Mouse (Mus musculus): ENCODE results near the gene Prcc. TPM values are rescaled to one million over a fixed set of nuclear protein-coding genes. Genes with fewer than 3 reads are reported as not detected.

Prcc gene
- 16.8 and 18.9 TPM in 2 replicates for total RNA-seq (2015)
- 18.5 and 22.2 TPM in 2 replicates for total RNA-seq (2017)

- peak; percentile 95 for ATAC-seq (ENCODE audit: poor library complexity, severe bottlenecking)
Measured at GRCm38 (mm10) chr3:87885281-87886003, at the start of gene Prcc. Prcc (minus strand) TSS chr3:87885608.

- no peak for ATAC-seq (ENCODE audit: poor library complexity, severe bottlenecking)
Measured at GRCm38 (mm10) chr3:87935201-87935600, 49.8 kb upstream of the Prcc start.

- no peak for ATAC-seq (ENCODE audit: poor library complexity, severe bottlenecking)
Measured at GRCm38 (mm10) chr3:87934501-87934900, 49.1 kb upstream of the Prcc start.

- no peak for ATAC-seq (ENCODE audit: poor library complexity, severe bottlenecking)
Measured at GRCm38 (mm10) chr3:87934026-87934425, 48.6 kb upstream of the Prcc start.

DNA sequence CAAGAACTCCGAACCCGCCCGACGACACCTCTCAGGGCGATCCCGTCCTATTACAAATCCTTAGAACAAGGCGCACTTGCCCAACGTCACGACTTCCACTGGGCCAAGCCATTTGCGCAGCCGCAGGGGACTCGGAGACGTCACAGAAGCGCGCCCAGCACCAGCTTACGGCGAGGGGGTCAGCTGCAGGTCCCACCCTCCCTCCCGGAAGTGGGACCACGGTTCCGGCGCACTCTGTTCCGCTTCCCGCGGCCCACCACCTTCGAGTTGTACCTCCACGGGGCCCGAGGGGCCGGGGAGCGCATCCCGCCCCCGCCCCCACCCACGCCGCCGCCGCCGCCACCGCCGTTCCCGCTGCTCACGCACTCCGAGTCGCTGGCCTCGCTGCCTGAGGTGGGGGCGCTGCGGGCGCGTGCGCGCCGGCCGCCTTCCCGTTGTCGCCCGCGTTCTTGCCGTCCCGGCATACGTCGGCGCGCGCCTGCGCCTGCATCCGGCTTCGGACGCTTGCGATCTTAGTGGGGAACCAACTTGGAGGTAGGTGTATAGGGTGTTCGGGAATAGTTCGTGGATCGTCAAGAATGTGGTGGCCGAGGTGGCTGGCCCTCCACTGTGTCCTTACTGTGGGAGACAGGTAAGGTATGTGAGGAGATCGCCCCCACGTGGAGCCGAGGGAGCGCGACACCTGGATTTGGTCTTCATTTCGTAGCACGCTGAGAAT lies 44.8 kb upstream of the Prcc start, which contains the start of the genes Isg20l2 and Rrnad1:
Isg20l2 (plus strand) TSS at position 237 of the 718 bp plus-strand sequence.
Rrnad1 (minus strand) TSS at position 640 of the 718 bp plus-strand sequence.
- peak; percentile 95 for ATAC-seq (ENCODE audit: poor library complexity, severe bottlenecking)

DNA sequence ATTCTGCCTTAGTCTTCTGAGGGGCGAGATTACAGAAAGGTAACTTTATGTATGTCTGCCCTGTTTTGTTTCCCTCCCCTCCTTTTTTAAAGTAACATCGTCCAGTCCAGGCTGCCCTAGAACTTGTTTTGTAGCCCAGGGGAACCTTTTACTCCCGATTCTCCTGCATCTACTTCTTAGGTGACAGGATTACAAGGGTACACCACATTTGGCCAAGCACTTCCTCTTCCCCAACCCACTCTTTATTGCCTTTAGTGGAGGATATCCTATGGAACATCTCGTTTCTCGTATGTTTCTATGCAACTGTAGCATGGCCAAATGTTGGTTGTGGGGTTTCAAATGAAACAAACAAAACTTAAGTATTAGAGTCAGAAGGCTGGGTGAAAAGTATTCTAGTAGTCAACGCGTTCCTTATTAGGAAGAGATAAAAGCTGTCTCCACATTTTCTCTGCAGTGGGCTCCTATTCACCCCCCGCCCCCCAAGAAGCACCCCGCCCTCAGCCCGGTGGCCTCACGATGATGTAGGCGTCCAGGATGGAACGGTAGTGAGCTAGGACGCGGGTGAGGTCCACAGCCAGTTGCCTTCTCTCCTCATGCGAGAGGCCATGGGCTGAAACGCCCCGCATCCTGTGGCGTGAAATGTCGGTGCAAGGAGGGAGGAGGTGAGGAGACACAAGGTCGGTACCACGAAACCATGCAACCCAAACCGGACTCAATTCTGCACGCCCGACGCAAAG lies 44.1 kb upstream of the Prcc start:
- no peak for ATAC-seq (ENCODE audit: poor library complexity, severe bottlenecking)

GRCm38 (mm10) chr3:87927452-87927851 lies 42.0 kb upstream of the Prcc start:
- no peak for ATAC-seq (ENCODE audit: poor library complexity, severe bottlenecking)

- ATAC-seq (ENCODE audit: poor library complexity, severe bottlenecking): no peak
Measured at GRCm38 (mm10) chr3:87924996-87925395, 39.6 kb upstream of the Prcc start.

- no peak for ATAC-seq (ENCODE audit: poor library complexity, severe bottlenecking)
Measured at GRCm38 (mm10) chr3:87920270-87920943, 35.0 kb upstream of the Prcc start.

- peak; percentile 97 for ATAC-seq (ENCODE audit: poor library complexity, severe bottlenecking)
Measured at GRCm38 (mm10) chr3:87919336-87920108, 34.1 kb upstream of the Prcc start, which contains the start of gene Mrpl24. Mrpl24 (plus strand) TSS chr3:87919506.

- no peak for ATAC-seq (ENCODE audit: poor library complexity, severe bottlenecking)
Measured at GRCm38 (mm10) chr3:87918551-87918950, 33.1 kb upstream of the Prcc start.

DNA sequence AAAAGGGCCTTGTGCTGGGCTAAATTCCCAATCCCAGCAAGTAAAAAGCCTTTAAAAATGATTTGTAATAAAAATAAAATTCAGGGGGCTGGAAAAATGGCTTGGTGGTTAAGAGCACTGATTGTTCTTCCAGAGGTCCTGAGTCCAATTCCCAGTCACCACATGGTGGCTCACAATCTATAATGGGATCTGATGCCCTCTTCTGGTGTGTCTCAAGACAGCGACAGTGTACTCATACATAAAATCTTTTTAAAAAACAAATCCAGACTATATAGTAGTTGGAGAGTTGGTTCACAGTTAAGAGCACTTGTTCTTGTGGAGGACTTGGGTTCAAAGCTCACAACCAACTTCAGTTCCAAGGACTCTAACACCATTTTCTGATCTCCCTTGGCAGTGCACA lies 31.6 kb upstream of the Prcc start:
- no peak for ATAC-seq (ENCODE audit: poor library complexity, severe bottlenecking)

GRCm38 (mm10) chr3:87913891-87914290 lies 28.5 kb upstream of the Prcc start:
- no peak for ATAC-seq (ENCODE audit: poor library complexity, severe bottlenecking)

DNA sequence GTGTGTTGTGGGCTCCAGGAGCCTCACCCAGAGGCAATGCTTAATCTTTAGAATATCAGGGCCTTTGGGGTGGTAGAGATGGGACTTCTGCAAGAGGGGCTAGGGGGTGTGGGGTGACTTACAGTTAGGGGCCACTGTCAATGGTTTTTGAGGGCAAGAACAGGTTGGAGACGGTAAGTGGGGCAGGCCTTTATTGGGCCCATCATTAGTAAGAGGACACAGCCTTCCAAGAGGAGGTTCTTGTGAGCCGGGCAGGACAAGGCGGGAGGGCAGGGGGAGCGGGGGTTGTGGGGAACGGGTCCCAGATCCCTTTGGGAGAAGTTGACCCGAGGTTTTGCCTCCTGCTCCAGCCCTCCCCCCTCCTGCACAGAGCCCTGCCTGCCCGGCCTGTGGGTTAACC lies 28.1 kb upstream of the Prcc start:
- no peak for ATAC-seq (ENCODE audit: poor library complexity, severe bottlenecking)

- ATAC-seq (ENCODE audit: poor library complexity, severe bottlenecking): peak; percentile 49
Measured at GRCm38 (mm10) chr3:87910573-87911141, 25.2 kb upstream of the Prcc start.

DNA sequence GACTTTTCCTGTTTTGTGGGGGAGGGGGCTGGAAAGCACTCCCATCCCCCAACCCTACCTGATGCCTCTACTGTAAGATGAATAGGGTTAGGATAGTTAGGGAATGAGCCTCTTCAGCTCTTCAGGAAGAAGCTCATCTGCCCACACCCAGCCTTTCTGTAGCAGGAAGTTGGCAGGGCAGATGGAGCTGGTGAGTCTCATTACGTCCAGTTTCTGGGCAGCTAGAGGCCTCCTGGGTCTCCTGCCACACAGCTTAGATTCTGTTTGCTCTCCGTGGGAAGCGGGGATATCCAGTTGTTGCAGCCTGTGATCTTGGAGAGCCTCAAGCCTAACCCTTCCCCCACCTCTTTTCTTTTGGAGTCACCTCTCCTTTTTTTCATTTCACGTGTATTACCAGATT lies 24.5 kb upstream of the Prcc start:
- no peak for ATAC-seq (ENCODE audit: poor library complexity, severe bottlenecking)

DNA sequence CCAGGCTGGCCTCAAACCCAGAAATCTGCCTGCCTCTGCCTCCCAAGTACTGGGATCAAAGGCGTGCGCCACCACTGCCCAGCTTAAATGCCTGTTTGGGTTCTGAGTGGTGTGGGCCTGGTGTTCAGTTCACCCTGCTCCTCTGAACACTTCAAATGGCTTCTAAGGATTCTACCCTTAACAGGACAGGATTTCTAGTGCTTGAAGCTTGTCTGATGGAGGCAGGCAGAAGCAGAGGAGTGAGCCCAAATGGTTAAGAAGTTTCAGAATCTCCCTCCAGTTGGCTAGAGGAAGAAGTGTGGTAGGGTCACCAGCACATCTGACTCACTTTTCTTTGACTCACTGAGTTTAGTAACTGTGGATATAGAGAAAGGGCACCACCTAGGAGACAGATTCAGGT lies 24.0 kb upstream of the Prcc start:
- ATAC-seq (ENCODE audit: poor library complexity, severe bottlenecking): no peak

DNA sequence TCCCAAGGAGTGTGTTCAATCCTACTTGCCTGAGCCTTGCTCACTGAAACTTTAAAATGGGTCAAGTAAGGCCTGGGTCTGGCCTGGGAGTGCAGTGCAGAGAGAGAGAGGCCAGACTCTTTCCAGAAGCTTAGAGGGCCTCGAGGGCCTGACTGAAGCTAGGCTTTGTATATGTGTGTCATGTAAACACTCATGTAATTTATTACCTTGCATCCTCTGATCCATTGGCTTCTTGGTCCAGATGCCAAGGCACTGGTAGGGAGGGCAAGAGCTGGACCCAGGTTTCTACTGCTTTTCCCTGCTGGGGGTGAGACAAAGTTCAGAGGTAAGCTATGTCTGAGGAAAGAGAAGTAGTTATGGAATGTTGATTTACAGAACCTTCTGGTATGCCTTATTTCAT lies 22.5 kb upstream of the Prcc start:
- no peak for ATAC-seq (ENCODE audit: poor library complexity, severe bottlenecking)

- no peak for ATAC-seq (ENCODE audit: poor library complexity, severe bottlenecking)
Measured at GRCm38 (mm10) chr3:87906981-87907857, 21.8 kb upstream of the Prcc start.
